Mouse (Mus musculus): ENCODE results near the gene Scgb1c1. TPM values are rescaled to one million over a fixed set of nuclear protein-coding genes. Genes with fewer than 3 reads are reported as not detected.

The Scgb1c1 gene
- total and polyA plus RNA-seq, 3 experiments: not detected

- Histone ChIP-seq H3K9ac (ENCODE audit: insufficient read depth, low read depth) (no peak overlapping the region), H3K27ac (ENCODE audit: insufficient read depth, low read depth) (no peak overlapping the region), H3K4me3 (replicated peaks in 1 of 3; ENCODE audit: low read depth in 2 of 3, low read length in 2 of 3, poor library complexity in 1 of 3) (no peak overlapping the region), H3K4me1 (ENCODE audit: control insufficient read depth in 1 of 2, insufficient read depth in 2 of 2) (no peaks in the 10 kb centered on the region), H3K36me3 (replicated peaks in 1 of 2; ENCODE audit: control insufficient read depth in 1 of 2, insufficient read depth in 1 of 2, low read length in 1 of 2) (no peaks in the 10 kb centered on the region), H3K9me3 (replicated peaks; ENCODE audit: low read length) (no peaks in the 10 kb centered on the region), H3K4me2 (ENCODE audit: insufficient read depth, low read depth, poor library complexity, severe bottlenecking) (no peak overlapping the region), H3K27me3 (replicated peaks) (peaks cover 86% of the 10 kb centered on the region), H3K79me2 (replicated peaks; ENCODE audit: control insufficient read depth, extremely low read depth, insufficient read depth, poor library complexity, severe bottlenecking) (no peaks in the 10 kb centered on the region)
- DNase-seq (ENCODE audit: extremely low read depth): no peak
- no peak for TF ChIP-seq MYC (IDR thresholded peaks at IDR 0.05; ENCODE audit: low read depth, low read length)
- dilution Hi-C loops (cut with MboI; ENCODE audit: extremely low pct_ligation_motif_present, extremely low pct_unique_long_range_greater_than_20kb, low sequenced_read_pairs): no loop called here
- in situ Hi-C loops (cut with MboI; ENCODE audit: low pct_ligation_motif_present, low pct_unique_long_range_greater_than_20kb, low sequenced_read_pairs): loop anchor here (25.0 kb wide), 1 partner anchor 752 kb away; the partner anchor contains the start of genes Caly and Prap1
These were observed 5.8 kb upstream of the Scgb1c1 start for GRCm38 (mm10) chr7:140839556-140839955.

GRCm38 (mm10) chr7:140840750-140841735, 4.3 kb upstream of the Scgb1c1 start:
- H3K36me3 ChIP-seq (replicated peaks in 1 of 2; ENCODE audit: control insufficient read depth in 1 of 2, insufficient read depth in 1 of 2, low read length in 1 of 2): no peaks in the 10 kb centered on the region
- H3K9me3 ChIP-seq (replicated peaks; ENCODE audit: low read length): no peaks in the 10 kb centered on the region
- TF ChIP-seq ZKSCAN1 (IDR thresholded peaks at IDR 0.05; ENCODE audit: borderline replicate concordance, low read depth, low read length) (no peak), EP300 (IDR thresholded peaks at IDR 0.05; ENCODE audit: low read length) (no peak), CHD1 (IDR thresholded peaks at IDR 0.05; ENCODE audit: low read depth, low read length) (no peak), NELFE (IDR thresholded peaks at IDR 0.05; ENCODE audit: low read depth, low read length) (no peak), MAFK (IDR thresholded peaks at IDR 0.05; ENCODE audit: insufficient replicate concordance, low read length) (no peak), BHLHE40 (IDR thresholded peaks at IDR 0.05; ENCODE audit: low read depth, low read length) (no peak), NRF1 (IDR thresholded peaks at IDR 0.05; ENCODE audit: low read depth, low read length) (no peak), POLR2AphosphoS2 (IDR thresholded peaks at IDR 0.05; ENCODE audit: low read depth, low read length) (no peak), MAX (IDR thresholded peaks at IDR 0.05; ENCODE audit: low read length) (no peak), SIN3A (IDR thresholded peaks at IDR 0.05; ENCODE audit: low read length) (no peak), JUND (conservative IDR thresholded peaks at IDR 0.05; ENCODE audit: low read depth, low read length) (no peak), MEF2A (IDR thresholded peaks at IDR 0.05; ENCODE audit: borderline replicate concordance, low read depth, low read length) (no peak), CHD2 (IDR thresholded peaks at IDR 0.05; ENCODE audit: low read length) (no peak), TCF12 (IDR thresholded peaks at IDR 0.05; ENCODE audit: low read depth, low read length) (no peak), MXI1 (IDR thresholded peaks at IDR 0.05; ENCODE audit: low read depth, low read length) (no peak), USF1 (IDR thresholded peaks at IDR 0.05; ENCODE audit: low read depth, low read length) (no peak), POLR2A (IDR thresholded peaks at IDR 0.05; ENCODE audit: low read depth, low read length) (no peak), PAX5 (IDR thresholded peaks at IDR 0.05; ENCODE audit: low read length) (no peak), ZMIZ1 (IDR thresholded peaks at IDR 0.05; ENCODE audit: low read depth, low read length) (no peak)
- in situ Hi-C loops (cut with MboI; ENCODE audit: low pct_ligation_motif_present, low pct_unique_long_range_greater_than_20kb, low sequenced_read_pairs) (loop anchor here (5.0 to 25.0 kb wide), 3 partner anchors 61 to 754 kb away; partner anchors contain the start of genes Caly, Cox8b, Prap1 and Rnh1), dilution Hi-C loops (cut with MboI; ENCODE audit: extremely low pct_ligation_motif_present, extremely low pct_unique_long_range_greater_than_20kb, low sequenced_read_pairs) (no loop called here)
- no peak overlapping the region for H3K4me3 ChIP-seq (replicated peaks in 1 of 3; ENCODE audit: low read depth in 2 of 3, low read length in 2 of 3, poor library complexity in 1 of 3)
- H3K4me1 ChIP-seq (ENCODE audit: control insufficient read depth in 1 of 2, insufficient read depth in 2 of 2): peaks cover 0 to 5% of the 10 kb centered on the region in 2 experiments; a peak in 2 of 4 replicates
- no peak overlapping the region for H3K27ac ChIP-seq (ENCODE audit: insufficient read depth, low read depth)
- peaks cover 80% of the 10 kb centered on the region for H3K27me3 ChIP-seq (replicated peaks)
- H3K79me2 ChIP-seq (replicated peaks; ENCODE audit: control insufficient read depth, extremely low read depth, insufficient read depth, poor library complexity, severe bottlenecking): no peaks in the 10 kb centered on the region
- no peak overlapping the region for H3K4me2 ChIP-seq (ENCODE audit: insufficient read depth, low read depth, poor library complexity, severe bottlenecking)
- no peak for DNase-seq (ENCODE audit: extremely low read depth)
- H3K9ac ChIP-seq (ENCODE audit: insufficient read depth, low read depth): no peak overlapping the region
